ENCODE assay signal across 8 mouse cellular contexts in the genomic region with DNA sequence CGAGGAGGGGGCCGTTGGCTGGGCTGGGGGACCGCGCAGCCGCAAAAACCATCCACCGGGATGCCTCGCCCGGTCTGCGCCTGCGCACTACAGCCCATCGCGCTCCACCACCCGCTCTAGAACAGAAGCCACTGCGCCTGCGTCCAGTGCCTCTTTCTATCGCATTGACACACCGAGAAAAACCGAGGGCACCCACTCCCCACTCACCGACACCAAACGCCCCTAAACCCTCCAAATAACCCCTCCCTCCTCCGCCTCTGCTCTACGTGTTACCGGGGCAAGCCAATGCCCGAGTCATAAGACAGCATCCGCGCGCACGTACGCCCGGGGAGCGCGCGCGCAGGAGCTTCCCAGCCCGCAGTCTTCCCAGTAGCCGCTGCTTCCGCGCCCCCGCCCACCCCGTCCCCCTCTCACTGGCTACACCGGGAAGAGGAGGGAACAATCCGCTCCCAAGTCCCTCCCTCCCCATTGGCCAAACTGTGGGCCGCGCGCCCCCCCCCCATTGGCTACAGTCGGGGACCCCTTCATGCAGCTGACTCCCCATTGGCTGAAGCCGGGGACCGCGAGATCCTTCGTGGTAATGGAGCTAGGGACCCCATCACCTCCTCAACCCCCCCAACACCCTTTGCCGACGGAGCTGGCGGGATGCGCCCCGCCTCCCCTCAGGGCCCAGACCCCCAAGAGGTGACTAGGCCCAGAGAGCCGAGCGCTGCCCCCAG. TPM values are rescaled to one million over a fixed set of nuclear protein-coding genes. Genes with fewer than 3 reads are reported as not detected.
DNase-seq lines count a peak whose midpoint lies in the region; ATAC-seq and TF ChIP-seq lines count a peak whose summit lies in the region.

No protein-coding gene starts in this region.

- H3K27ac ChIP-seq in cerebellum, adult 2 months (ENCODE audit: insufficient read depth, low read length) = peak overlapping the region; percentile 77
- peak overlapping the region; percentile 96 for H3K27ac ChIP-seq in forebrain, postnatal 0 days (ENCODE audit: low read depth, low read length)
- peak overlapping the region; percentile 100 for H3K27ac ChIP-seq in lung, embryonic 15.5 days
- peak overlapping the region; percentile 84 for H3K27ac ChIP-seq in olfactory bulb, adult 2 months (ENCODE audit: insufficient read depth, low read depth, low read length)

- H3K27me3 ChIP-seq in cerebellum, adult 2 months (ENCODE audit: control insufficient read depth, insufficient read depth, low read length) = no peaks in the 10 kb centered on the region
- no peaks in the 10 kb centered on the region for H3K27me3 ChIP-seq in forebrain, postnatal 0 days (ENCODE audit: insufficient read depth, low read length)
- H3K27me3 ChIP-seq in lung, embryonic 15.5 days = no peaks in the 10 kb centered on the region

- H3K4me2 ChIP-seq in forebrain, postnatal 0 days (ENCODE audit: low read depth) = peak overlapping the region; percentile 60
- peak overlapping the region; percentile 65 for H3K4me2 ChIP-seq in lung, embryonic 15.5 days

- H3K4me3 ChIP-seq in cerebellum, adult 2 months (replicated peaks; ENCODE audit: insufficient read depth, low read depth, low read length) = peak overlapping the region; percentile 73
- peak overlapping the region; percentile 96 for H3K4me3 ChIP-seq in forebrain, postnatal 0 days (ENCODE audit: low read depth, low read length)
- peak overlapping the region; percentile 99 for H3K4me3 ChIP-seq in lung, embryonic 15.5 days
- H3K4me3 ChIP-seq in olfactory bulb, adult 2 months (ENCODE audit: insufficient read depth, low read depth, low read length) = peak overlapping the region; percentile 96

- WGBS in cerebellum, adult 2 months = under 1% methylated on average over 55 of the region's 57 CpGs
- 4% methylated on average over 52 of the region's 57 CpGs for WGBS in forebrain, postnatal 0 days
- WGBS in lung, embryonic 15.5 days = under 1% methylated on average over 54 of the region's 57 CpGs
- 1% methylated on average over 55 of the region's 57 CpGs for WGBS in olfactory bulb, adult 2 months

- TF ChIP-seq POLR2A in cerebellum, adult 2 months (IDR thresholded peaks at IDR 0.05; ENCODE audit: borderline replicate concordance, insufficient read depth, low read length) = peak; percentile 63; the same call in 1 of the 2 replicates
- peak; percentile 60; the same call in 1 of the 2 replicates for TF ChIP-seq POLR2A in olfactory bulb, adult 2 months (IDR thresholded peaks at IDR 0.05; ENCODE audit: insufficient read depth, low read depth, low read length)

- peak; percentile 96 for DNase-seq in MEL-GATA-1-ER (ENCODE audit: extremely low read depth, low read depth)
- peak; percentile 93 to 96 for DNase-seq in cerebellum, adult 2 months
- DNase-seq in forebrain, postnatal 0 days = peak; percentile 98
- peak; percentile 93 for DNase-seq in heart, postnatal 4 days
- peak; percentile 86 for DNase-seq in layer of hippocampus, adult 9-10 months (ENCODE audit: low spot score)
- DNase-seq in thymus, adult 18-20 months = peak; percentile 87 to 93

- TF ChIP-seq CTCF in cerebellum, adult 2 months (IDR thresholded peaks at IDR 0.05; ENCODE audit: borderline replicate concordance, insufficient read depth, low read depth, low read length) = no peak
- no peak for TF ChIP-seq CTCF in forebrain, postnatal 0 days (IDR thresholded peaks at IDR 0.05; ENCODE audit: low read depth)
- TF ChIP-seq CTCF in olfactory bulb, adult 2 months (IDR thresholded peaks at IDR 0.05; ENCODE audit: insufficient read depth, low read depth, low read length) = no peak

- ATAC-seq in forebrain, postnatal 0 days = peak; percentile 90
- ATAC-seq in lung, embryonic 15.5 days (ENCODE audit: borderline replicate concordance, extremely low read depth, low FRiP score, low TSS enrichment) = peak; percentile 90

- H3K9ac ChIP-seq in forebrain, postnatal 0 days = peak overlapping the region; percentile 98
- peak overlapping the region; percentile 100 for H3K9ac ChIP-seq in lung, embryonic 15.5 days

- no peaks in the 10 kb centered on the region for H3K9me3 ChIP-seq in forebrain, postnatal 0 days (ENCODE audit: low read length)
- no peaks in the 10 kb centered on the region for H3K9me3 ChIP-seq in lung, embryonic 15.5 days

- H3K36me3 ChIP-seq in forebrain, postnatal 0 days (ENCODE audit: insufficient read depth) = peaks cover 39% of the 10 kb centered on the region
- H3K36me3 ChIP-seq in lung, embryonic 15.5 days = peaks cover 40% of the 10 kb centered on the region

- peaks cover 5% of the 10 kb centered on the region; the same call in 1 of the 2 replicates for H3K4me1 ChIP-seq in cerebellum, adult 2 months (ENCODE audit: control insufficient read depth, insufficient read depth, low read length)
- peaks cover 5% of the 10 kb centered on the region; the same call in 1 of the 2 replicates for H3K4me1 ChIP-seq in forebrain, postnatal 0 days (ENCODE audit: insufficient read depth)
- peaks cover 7% of the 10 kb centered on the region for H3K4me1 ChIP-seq in lung, embryonic 15.5 days
- no peaks in the 10 kb centered on the region for H3K4me1 ChIP-seq in olfactory bulb, adult 2 months (ENCODE audit: control insufficient read depth, insufficient read depth, low read length)

RNA-seq across cellular contexts. Expression of a gene that starts 1.1 kb away (rescaled TPM):
- polyA plus RNA-seq in cerebellum, adult 2 months (2012; rRNA removed) = 139 and 154 TPM in 2 replicates
- 60.5 and 89.0 TPM in 2 replicates for total RNA-seq in forebrain, postnatal 0 days (2014; rRNA removed)
- 39.5 and 56.8 TPM in 2 replicates for polyA plus RNA-seq in forebrain, postnatal 0 days (2015; fragmentation: Nextera tagmentation; extraction: Ambion mirVana)
- 10 to 100 TPM; 60.0 to 65.7 TPM for total RNA-seq in heart, postnatal 4 days (2021)
- polyA plus RNA-seq in lung, embryonic 15.5 days (2015; fragmentation: Nextera tagmentation; extraction: Ambion mirVana) = 47.7 and 54.1 TPM in 2 replicates
- 471 TPM in 1 of 2 replicates, not detected in the other for polyA plus RNA-seq in olfactory bulb, adult 2 months (2012; ENCODE audit: insufficient read depth, insufficient read length, low replicate concordance, missing spikeins)

RNA-seq across cellular contexts. Expression of a gene that starts 15.0 kb away (rescaled TPM):
- polyA plus RNA-seq in cerebellum, adult 2 months (2012; rRNA removed) = 123 and 124 TPM in 2 replicates
- total RNA-seq in forebrain, postnatal 0 days (2014; rRNA removed) = 75.9 and 76.5 TPM in 2 replicates
- 97.6 and 102 TPM in 2 replicates for polyA plus RNA-seq in forebrain, postnatal 0 days (2015; fragmentation: Nextera tagmentation; extraction: Ambion mirVana)
- 100 to 1,000 TPM; 224 to 238 TPM for total RNA-seq in heart, postnatal 4 days (2021)
- 125 and 127 TPM in 2 replicates for polyA plus RNA-seq in lung, embryonic 15.5 days (2015; fragmentation: Nextera tagmentation; extraction: Ambion mirVana)
- not detected in 2 replicates for polyA plus RNA-seq in olfactory bulb, adult 2 months (2012; ENCODE audit: insufficient read depth, insufficient read length, low replicate concordance, missing spikeins)

RNA-seq across cellular contexts. Expression of a gene that starts 27.0 kb away (rescaled TPM):
- 69.0 and 69.5 TPM in 2 replicates for polyA plus RNA-seq in cerebellum, adult 2 months (2012; rRNA removed)
- total RNA-seq in forebrain, postnatal 0 days (2014; rRNA removed) = 31.0 and 35.4 TPM in 2 replicates
- 66.0 and 70.4 TPM in 2 replicates for polyA plus RNA-seq in forebrain, postnatal 0 days (2015; fragmentation: Nextera tagmentation; extraction: Ambion mirVana)
- total RNA-seq in heart, postnatal 4 days (2021) = 10 to 100 TPM; 47.1 to 51.4 TPM
- 45.6 and 46.8 TPM in 2 replicates for polyA plus RNA-seq in lung, embryonic 15.5 days (2015; fragmentation: Nextera tagmentation; extraction: Ambion mirVana)
- not detected in 2 replicates for polyA plus RNA-seq in olfactory bulb, adult 2 months (2012; ENCODE audit: insufficient read depth, insufficient read length, low replicate concordance, missing spikeins)

RNA-seq across cellular contexts. Expression of a gene that starts 39.3 kb away (rescaled TPM):
- 0.38 and 0.46 TPM in 2 replicates for polyA plus RNA-seq in cerebellum, adult 2 months (2012; rRNA removed)
- total RNA-seq in forebrain, postnatal 0 days (2014; rRNA removed) = 0.24 and 0.54 TPM in 2 replicates
- polyA plus RNA-seq in forebrain, postnatal 0 days (2015; fragmentation: Nextera tagmentation; extraction: Ambion mirVana) = 0.10 and 0.45 TPM in 2 replicates
- total RNA-seq in heart, postnatal 4 days (2021) = 1 to 10 TPM in 1 of 2 experiments, under 1 TPM in 1; 0.67 to 9.0 TPM
- polyA plus RNA-seq in lung, embryonic 15.5 days (2015; fragmentation: Nextera tagmentation; extraction: Ambion mirVana) = 1.3 and 2.8 TPM in 2 replicates
- polyA plus RNA-seq in olfactory bulb, adult 2 months (2012; ENCODE audit: insufficient read depth, insufficient read length, low replicate concordance, missing spikeins) = not detected in 2 replicates

Comparison
In these comparisons a context has a peak if more than half of its experiments do, and no peak if none do; other contexts are left out.
1. Peak in every context shown above with its lines: DNase-seq, ATAC-seq, H3K4me3 ChIP-seq and H3K27ac ChIP-seq.